Mouse (Mus musculus): ENCODE measurements at regions not wholly inside any gene's neighbourhood (a gene's known extent, or its start where the extent isn't known, plus 50 kb on each side); places are given as distances from the start of the nearest gene placed in this dataset.

GRCm38 (mm10) chr13:110574764-110575471 lies 180.1 kb downstream of the Plk2 start:
- H3K4me3 ChIP-seq (replicated peaks; ENCODE audit: low read depth, low read length): no peak overlapping the region
- no peaks in the 10 kb centered on the region for H3K27me3 ChIP-seq (ENCODE audit: insufficient read depth, low read length)
- H3K9me3 ChIP-seq (replicated peaks; ENCODE audit: low read length): no peaks in the 10 kb centered on the region
- TF ChIP-seq CTCF (IDR thresholded peaks at IDR 0.05; ENCODE audit: low read depth): no peak
- no peaks in the 10 kb centered on the region for H3K4me1 ChIP-seq (replicated peaks; ENCODE audit: insufficient read depth, low read length)
- 62% methylated on average over 6 of the region's 6 CpGs for WGBS
- no peak overlapping the region for H3K4me2 ChIP-seq (ENCODE audit: low read length)
- peak; percentile 51 for DNase-seq (ENCODE audit: low spot score)
- H3K9ac ChIP-seq (ENCODE audit: low read depth, low read length): no peak overlapping the region
- no peak for ATAC-seq (replicated peaks; ENCODE audit: low FRiP score, low read depth)
- H3K36me3 ChIP-seq (ENCODE audit: insufficient read depth, low read length): no peaks in the 10 kb centered on the region
- no peak overlapping the region for H3K27ac ChIP-seq

- DNase-seq (ENCODE audit: low spot score): no peak
- no peak for ATAC-seq (replicated peaks; ENCODE audit: low FRiP score, low read depth)
- no peak overlapping the region for H3K4me2 ChIP-seq (ENCODE audit: low read length)
- no peak overlapping the region for H3K9ac ChIP-seq (ENCODE audit: low read depth, low read length)
- H3K4me3 ChIP-seq (replicated peaks; ENCODE audit: low read depth, low read length): no peak overlapping the region
- WGBS: 65% methylated on average over 7 of the region's 7 CpGs
- H3K9me3 ChIP-seq (replicated peaks; ENCODE audit: low read length): no peaks in the 10 kb centered on the region
- H3K27me3 ChIP-seq (ENCODE audit: insufficient read depth, low read length): no peaks in the 10 kb centered on the region
- TF ChIP-seq CTCF (IDR thresholded peaks at IDR 0.05; ENCODE audit: low read depth): no peak
- no peak overlapping the region for H3K27ac ChIP-seq
- no peaks in the 10 kb centered on the region for H3K36me3 ChIP-seq (ENCODE audit: insufficient read depth, low read length)
- no peaks in the 10 kb centered on the region for H3K4me1 ChIP-seq (replicated peaks; ENCODE audit: insufficient read depth, low read length)
These were observed 183.3 kb downstream of the Plk2 start for GRCm38 (mm10) chr13:110578159-110578558.

GRCm38 (mm10) chr13:110580166-110580565 lies 185.3 kb downstream of the Plk2 start:
- Histone ChIP-seq H3K9me3 (replicated peaks; ENCODE audit: low read length) (no peaks in the 10 kb centered on the region), H3K27ac (no peak overlapping the region), H3K27me3 (ENCODE audit: insufficient read depth, low read length) (no peaks in the 10 kb centered on the region), H3K36me3 (ENCODE audit: insufficient read depth, low read length) (no peaks in the 10 kb centered on the region), H3K4me2 (ENCODE audit: low read length) (no peak overlapping the region), H3K4me3 (replicated peaks; ENCODE audit: low read depth, low read length) (no peak overlapping the region), H3K9ac (ENCODE audit: low read depth, low read length) (no peak overlapping the region), H3K4me1 (replicated peaks; ENCODE audit: insufficient read depth, low read length) (no peaks in the 10 kb centered on the region)
- WGBS: 81% methylated on average over 4 of the region's 4 CpGs
- no peak for TF ChIP-seq CTCF (IDR thresholded peaks at IDR 0.05; ENCODE audit: low read depth)
- DNase-seq (ENCODE audit: low spot score) (no peak), ATAC-seq (replicated peaks; ENCODE audit: low FRiP score, low read depth) (no peak)

GRCm38 (mm10) chr13:110580570-110580969 lies 185.7 kb downstream of the Plk2 start:
- Histone ChIP-seq H3K4me3 (replicated peaks; ENCODE audit: low read depth, low read length) (no peak overlapping the region), H3K27me3 (ENCODE audit: insufficient read depth, low read length) (no peaks in the 10 kb centered on the region), H3K9ac (ENCODE audit: low read depth, low read length) (no peak overlapping the region), H3K4me1 (replicated peaks; ENCODE audit: insufficient read depth, low read length) (no peaks in the 10 kb centered on the region), H3K9me3 (replicated peaks; ENCODE audit: low read length) (no peaks in the 10 kb centered on the region), H3K36me3 (ENCODE audit: insufficient read depth, low read length) (no peaks in the 10 kb centered on the region), H3K27ac (no peak overlapping the region), H3K4me2 (ENCODE audit: low read length) (no peak overlapping the region)
- no peak for TF ChIP-seq CTCF (IDR thresholded peaks at IDR 0.05; ENCODE audit: low read depth)
- ATAC-seq (replicated peaks; ENCODE audit: low FRiP score, low read depth) (no peak), DNase-seq (ENCODE audit: low spot score) (no peak)
- 77% methylated on average over 5 of the region's 5 CpGs for WGBS

GRCm38 (mm10) chr13:110584765-110585164 lies 189.9 kb downstream of the Plk2 start:
- Histone ChIP-seq H3K4me2 (ENCODE audit: low read length) (no peak overlapping the region), H3K9me3 (replicated peaks; ENCODE audit: low read length) (no peaks in the 10 kb centered on the region), H3K27me3 (ENCODE audit: insufficient read depth, low read length) (no peaks in the 10 kb centered on the region), H3K36me3 (ENCODE audit: insufficient read depth, low read length) (no peaks in the 10 kb centered on the region), H3K9ac (ENCODE audit: low read depth, low read length) (no peak overlapping the region), H3K27ac (no peak overlapping the region), H3K4me3 (replicated peaks; ENCODE audit: low read depth, low read length) (no peak overlapping the region), H3K4me1 (replicated peaks; ENCODE audit: insufficient read depth, low read length) (no peaks in the 10 kb centered on the region)
- 85% methylated on average over 10 of the region's 10 CpGs for WGBS
- no peak for TF ChIP-seq CTCF (IDR thresholded peaks at IDR 0.05; ENCODE audit: low read depth)
- DNase-seq (ENCODE audit: low spot score) (no peak), ATAC-seq (replicated peaks; ENCODE audit: low FRiP score, low read depth) (no peak)

- Histone ChIP-seq H3K4me1 (replicated peaks; ENCODE audit: insufficient read depth, low read length) (no peaks in the 10 kb centered on the region), H3K27ac (no peak overlapping the region), H3K9ac (ENCODE audit: low read depth, low read length) (no peak overlapping the region), H3K4me3 (replicated peaks; ENCODE audit: low read depth, low read length) (no peak overlapping the region), H3K36me3 (ENCODE audit: insufficient read depth, low read length) (no peaks in the 10 kb centered on the region), H3K27me3 (ENCODE audit: insufficient read depth, low read length) (no peaks in the 10 kb centered on the region), H3K9me3 (replicated peaks; ENCODE audit: low read length) (no peaks in the 10 kb centered on the region), H3K4me2 (ENCODE audit: low read length) (no peak overlapping the region)
- no peak for ATAC-seq (replicated peaks; ENCODE audit: low FRiP score, low read depth)
- no peak for DNase-seq (ENCODE audit: low spot score)
- no peak for TF ChIP-seq CTCF (IDR thresholded peaks at IDR 0.05; ENCODE audit: low read depth)
- 87% methylated on average over 3 of the region's 3 CpGs for WGBS
These were observed 199.8 kb downstream of the Plk2 start for GRCm38 (mm10) chr13:110594630-110595029.

- H3K27me3 ChIP-seq (ENCODE audit: insufficient read depth, low read length): no peaks in the 10 kb centered on the region
- no peaks in the 10 kb centered on the region for H3K9me3 ChIP-seq (replicated peaks; ENCODE audit: low read length)
- DNase-seq (ENCODE audit: low spot score) (no peak), ATAC-seq (replicated peaks; ENCODE audit: low FRiP score, low read depth) (no peak)
- no peaks in the 10 kb centered on the region for H3K4me1 ChIP-seq (replicated peaks; ENCODE audit: insufficient read depth, low read length)
- no peak for TF ChIP-seq CTCF (IDR thresholded peaks at IDR 0.05; ENCODE audit: low read depth)
- H3K9ac ChIP-seq (ENCODE audit: low read depth, low read length): no peak overlapping the region
- no peaks in the 10 kb centered on the region for H3K36me3 ChIP-seq (ENCODE audit: insufficient read depth, low read length)
- 81% methylated on average over 3 of the region's 3 CpGs for WGBS
- no peak overlapping the region for H3K4me3 ChIP-seq (replicated peaks; ENCODE audit: low read depth, low read length)
- no peak overlapping the region for H3K27ac ChIP-seq
- no peak overlapping the region for H3K4me2 ChIP-seq (ENCODE audit: low read length)
These were observed 204.8 kb downstream of the Plk2 start for GRCm38 (mm10) chr13:110599666-110600065.

Data from kidney, postnatal 0 days (tissue).